Mouse (Mus musculus) bone marrow, adult 2 months (tissue): ENCODE measurements at regions not wholly inside any gene's neighbourhood (a gene's known extent, or its start where the extent isn't known, plus 50 kb on each side); places are given as distances from the start of the nearest gene placed in this dataset.

ENCODE experiments used
- CTCF ChIP-seq: fragments of 200-500 bp; IDR thresholded peaks from 2 replicates; pipeline ENCODE4 v1.5.1; 2011; ENCODE audit warnings: low read length, control low read depth; ENCODE audit not compliant: control insufficient read depth, insufficient read depth
- POLR2A ChIP-seq: fragments of 200-500 bp; IDR thresholded peaks from 2 replicates; pipeline ENCODE4 v1.6.1; 2011; ENCODE audit warnings: low read depth, mild to moderate bottlenecking, control low read depth, low read length, borderline replicate concordance; ENCODE audit not compliant: control insufficient read depth

DNA sequence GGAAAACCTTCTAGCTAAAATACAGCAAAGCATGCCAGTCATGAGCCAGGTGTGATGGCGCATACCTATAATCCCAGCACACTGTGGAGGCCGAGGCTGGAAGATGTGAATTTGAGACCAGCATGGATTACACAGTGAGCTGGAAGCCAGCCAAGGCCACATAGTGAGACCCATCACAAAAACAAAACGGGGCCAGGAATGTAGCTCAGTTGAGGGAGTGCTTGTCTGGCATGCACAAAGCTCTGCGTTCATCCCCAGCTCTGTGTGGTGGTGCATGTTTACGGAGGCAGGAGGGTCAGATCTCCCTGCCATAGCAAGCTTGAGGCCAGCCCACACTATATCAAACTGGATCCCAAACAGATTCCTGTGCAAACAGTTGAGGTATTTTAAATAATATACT, 646.4 kb downstream of the Rnf144a start:
- no peak for TF ChIP-seq CTCF
- TF ChIP-seq POLR2A: no peak
